Mouse (Mus musculus) liver, adult 2 months (tissue): ENCODE data around the gene Pttg1. TPM values are rescaled to one million over a fixed set of nuclear protein-coding genes. Genes with fewer than 3 reads are reported as not detected.

Experiments
- DNase-seq: peaks from one replicate; pipeline ENCODE4 v3.0.0-alpha.2; 2011; ENCODE audit warnings: low read depth, low spot score; ENCODE audit errors: extremely low read depth
- H3K27ac ChIP-seq: fragments of 200-500 bp; replicated peaks from 2 replicates; pipeline ENCODE4 v1.5.1; 2012; ENCODE audit warnings: low read depth, mild to moderate bottlenecking, control low read depth, inconsistent platforms, low read length; ENCODE audit not compliant: insufficient read depth
- H3K27me3 ChIP-seq: fragments of 200-500 bp; 2 replicates; pipeline ENCODE4 v1.6.1; 2012; ENCODE audit warnings: mild to moderate bottlenecking, moderate library complexity, low read length, inconsistent platforms; ENCODE audit not compliant: control insufficient read depth, insufficient read depth
- H3K36me3 ChIP-seq: fragments of 200-500 bp; 2 replicates; pipeline ENCODE4 v1.6.1; 2012; ENCODE audit warnings: low read length, inconsistent platforms; ENCODE audit not compliant: control insufficient read depth, insufficient read depth
- H3K4me1 ChIP-seq: fragments of 200-500 bp; 2 replicates; pipeline ENCODE4 v1.6.1; 2011; ENCODE audit warnings: low read length; ENCODE audit not compliant: control insufficient read depth, insufficient read depth
- H3K4me3 ChIP-seq: fragments of 200-500 bp; 2 replicates; pipeline ENCODE4 v1.5.1; 2011; ENCODE audit warnings: low read depth, mild to moderate bottlenecking, control low read depth, low read length, moderate library complexity; ENCODE audit not compliant: insufficient read depth
- H3K79me2 ChIP-seq: fragments of 200-500 bp; 2 replicates; pipeline ENCODE4 v1.6.1; 2012; ENCODE audit warnings: inconsistent platforms, mild to moderate bottlenecking, low read length, moderate library complexity; ENCODE audit not compliant: control insufficient read depth, insufficient read depth
- H3K9ac ChIP-seq: fragments of 200-500 bp; 2 replicates; pipeline ENCODE4 v1.6.1; 2012; ENCODE audit warnings: low read depth, mild to moderate bottlenecking, control low read depth, inconsistent platforms, low read length
- CTCF ChIP-seq: fragments of 200-500 bp; IDR thresholded peaks from 2 replicates; pipeline ENCODE4 v1.5.1; 2011; ENCODE audit warnings: low read depth, low read length, control low read depth
- POLR2A ChIP-seq: fragments of 200-500 bp; IDR thresholded peaks from 2 replicates; pipeline ENCODE4 v1.6.1; 2011; ENCODE audit warnings: low read length, control low read depth; ENCODE audit not compliant: insufficient read depth; ENCODE audit errors: extremely low read depth
- WGBS: fragments of 180-500 bp; shearing (Covaris S2); methylation state at CpG from one replicate; pipeline ENCODE4 v1.1.7; 2018; 5-methylcytosine and 5-hydroxymethylcytosine counted together
- polyA plus RNA-seq: library from polyadenylated mRNA; depleted of rRNA; stranded (reverse); fragments of >200 nt; gene quantifications from 2 replicates; pipeline ENCODE4 v1.2.3, GENCODE M21; 2012
- total RNA-seq: library from RNA; depleted of rRNA; stranded (reverse); fragments of >200 nt; gene quantifications from 2 replicates; pipeline ENCODE4 v1.2.3, GENCODE M21; 2014

Gene Pttg1
- total and polyA plus RNA-seq, 2 experiments = 12.0 to 45.4 TPM

- TF ChIP-seq CTCF (no peak), POLR2A (no peak)
- Histone ChIP-seq H3K27ac (no peak overlapping the region), H3K79me2 (no peaks in the 10 kb centered on the region), H3K36me3 (no peaks in the 10 kb centered on the region), H3K4me3 (no peak overlapping the region), H3K27me3 (no peaks in the 10 kb centered on the region), H3K9ac (no peak overlapping the region), H3K4me1 (peaks cover 4% of the 10 kb centered on the region; the same call in 1 of the 2 replicates)
- 88% methylated on average over 14 of the region's 14 CpGs for WGBS
- DNase-seq = no peak
Measured at GRCm38 (mm10) chr11:43387004-43387880, 38.8 kb downstream of the Pttg1 start.

- Histone ChIP-seq H3K79me2 (no peaks in the 10 kb centered on the region), H3K27ac (no peak overlapping the region), H3K4me3 (peak overlapping the region; percentile 5; the same call in 1 of the 2 replicates), H3K4me1 (peaks cover 4% of the 10 kb centered on the region; the same call in 1 of the 2 replicates), H3K27me3 (no peaks in the 10 kb centered on the region), H3K36me3 (no peaks in the 10 kb centered on the region), H3K9ac (peak overlapping the region; percentile 34; the same call in 1 of the 2 replicates)
- TF ChIP-seq POLR2A (no peak), CTCF (no peak)
- DNase-seq = no peak
- 9% methylated on average over 8 of the region's 8 CpGs for WGBS
Measured at GRCm38 (mm10) chr11:43385716-43386115, 40.3 kb downstream of the Pttg1 start.

GRCm38 (mm10) chr11:43385055-43385649 lies 40.9 kb downstream of the Pttg1 start:
- peak overlapping the region; percentile 59 for H3K4me3 ChIP-seq
- H3K4me1 ChIP-seq = peaks cover 4% of the 10 kb centered on the region; the same call in 1 of the 2 replicates
- no peak for TF ChIP-seq POLR2A
- TF ChIP-seq CTCF = no peak
- peak; percentile 38 for DNase-seq
- H3K36me3 ChIP-seq = no peaks in the 10 kb centered on the region
- no peaks in the 10 kb centered on the region for H3K79me2 ChIP-seq
- no peaks in the 10 kb centered on the region for H3K27me3 ChIP-seq
- H3K27ac ChIP-seq = peak overlapping the region; percentile 87
- H3K9ac ChIP-seq = peak overlapping the region; percentile 66
- WGBS = 3% methylated on average over 18 of the region's 18 CpGs

GRCm38 (mm10) chr11:43383581-43383980 lies 42.5 kb downstream of the Pttg1 start:
- Histone ChIP-seq H3K79me2 (no peaks in the 10 kb centered on the region; the same call in 1 of the 2 replicates), H3K36me3 (no peaks in the 10 kb centered on the region), H3K27me3 (no peaks in the 10 kb centered on the region), H3K9ac (0 out of 2 replicates have a peak overlapping the region, but pooled peaks have one; percentile 50), H3K4me1 (peaks cover 4% of the 10 kb centered on the region; the same call in 1 of the 2 replicates), H3K4me3 (no peak overlapping the region), H3K27ac (no peak overlapping the region)
- WGBS = 66% methylated on average over 2 of the region's 2 CpGs
- TF ChIP-seq POLR2A (no peak), CTCF (no peak)
- DNase-seq = peak; percentile 11

GRCm38 (mm10) chr11:43380901-43381300 lies 45.1 kb downstream of the Pttg1 start:
- H3K4me1 ChIP-seq = peaks cover 4% of the 10 kb centered on the region; the same call in 1 of the 2 replicates
- H3K36me3 ChIP-seq = no peaks in the 10 kb centered on the region
- H3K27me3 ChIP-seq = no peaks in the 10 kb centered on the region
- no peak for DNase-seq
- WGBS = 85% methylated on average over 7 of the region's 7 CpGs
- no peak for TF ChIP-seq CTCF
- no peak for TF ChIP-seq POLR2A
- no peak overlapping the region for H3K4me3 ChIP-seq
- no peaks in the 10 kb centered on the region; the same call in 1 of the 2 replicates for H3K79me2 ChIP-seq
- no peak overlapping the region for H3K9ac ChIP-seq
- no peak overlapping the region for H3K27ac ChIP-seq
